In genomic region chr1:134311760-134312159, GRCm38 (mm10) we compare ENCODE assay signal across 37 mouse cellular contexts. TPM values are rescaled to one million over a fixed set of nuclear protein-coding genes. Genes with fewer than 3 reads are reported as not detected.
"Had no signal": no experiment of that assay in that cellular context is flagged by ENCODE, and none has a peak within 500 bp of the region (broad histone marks: within the 10 kb centered on the region; RNA-seq: fewer than 3 reads in every experiment).

No protein-coding gene starts in this region.

- DNase-seq: left cerebral cortex, postnatal 4 days; liver; liver, embryonic 13.5 days; liver, postnatal 0 days; lung, adult 18-20 months; lung, adult 2 months; lung, embryonic 14.5 days; lung, postnatal 10 days; lung, postnatal 14 days; lung, postnatal 36 days; lung, postnatal 4 days; midbrain, embryonic 14.5 days had no signal

- H3K4me3 ChIP-seq: limb, embryonic 10.5 days; limb, embryonic 12.5 days; limb, embryonic 13.5 days; limb, embryonic 15.5 days; liver, embryonic 12.5 days; liver, embryonic 13.5 days; liver, embryonic 15.5 days; lung, embryonic 15.5 days; megakaryocyte, embryonic 14.5 days; midbrain, embryonic 10.5 days; midbrain, embryonic 12.5 days; midbrain, embryonic 13.5 days; midbrain, embryonic 15.5 days; myocyte; neural tube, embryonic 12.5 days had no signal

- H3K27ac ChIP-seq: limb, embryonic 10.5 days; limb, embryonic 12.5 days; limb, embryonic 13.5 days; limb, embryonic 15.5 days; liver, embryonic 12.5 days; liver, embryonic 13.5 days; liver, embryonic 14.5 days; liver, embryonic 15.5 days; lung, embryonic 15.5 days; macrophage; midbrain, embryonic 10.5 days; midbrain, embryonic 12.5 days; midbrain, embryonic 13.5 days; midbrain, embryonic 15.5 days; neural tube, embryonic 12.5 days had no signal

RNA-seq across cellular contexts. Expression of gene Myog, which starts 22.0 kb away (rescaled TPM):
- total RNA-seq: left cerebral cortex, postnatal 10 days; left cerebral cortex, postnatal 14 days; left cerebral cortex, postnatal 25 days; left cerebral cortex, postnatal 36 days; left cerebral cortex, postnatal 4 days; liver, adult 2 months; megakaryocyte progenitor cell, adult 5-6 weeks; megakaryocyte, adult 5-6 weeks; megakaryocyte-erythroid progenitor cell, adult 5-6 weeks; monocyte, adult 5-6 weeks had no signal
